In genomic region chr8:11912451-11913128, GRCm38 (mm10) we compare ENCODE assay signal across 12 mouse cellular contexts.
DNase-seq lines count a peak whose midpoint lies in the region; ATAC-seq and TF ChIP-seq lines count a peak whose summit lies in the region.
"Had no signal": no experiment of that assay in that cellular context is flagged by ENCODE, and none has a peak within 500 bp of the region (broad histone marks: within the 10 kb centered on the region; RNA-seq: fewer than 3 reads in every experiment).

No protein-coding gene starts in this region.

- H3K4me1 ChIP-seq in forebrain, embryonic 16.5 days (replicated peaks; ENCODE audit: control insufficient read depth, insufficient read depth, low read length), result peaks cover 35% of the 10 kb centered on the region
- H3K4me1 ChIP-seq in intestine, embryonic 15.5 days (replicated peaks), result peaks cover 8% of the 10 kb centered on the region
- H3K4me1 ChIP-seq in midbrain, postnatal 0 days (ENCODE audit: insufficient read depth, low read length), result peaks cover 12% of the 10 kb centered on the region

- intact Hi-C loops in left cerebral cortex, postnatal 14 days (cut with DNase I), result loop anchor here (5.0 kb wide), 1 partner anchor 70 kb away; the partner anchor contains the start of gene Tex29

- H3K4me2 ChIP-seq in forebrain, embryonic 16.5 days (ENCODE audit: low read length), result peak overlapping the region; percentile 47
- peak overlapping the region; percentile 39 for H3K4me2 ChIP-seq in intestine, embryonic 15.5 days (replicated peaks)
- 0 out of 2 replicates have a peak overlapping the region, but pooled peaks have one; percentile 22 for H3K4me2 ChIP-seq in midbrain, postnatal 0 days (ENCODE audit: low read depth, low read length, poor library complexity, severe bottlenecking)
- H3K4me2 ChIP-seq: limb, embryonic 12.5 days had no signal

- no peaks in the 10 kb centered on the region for H3K9me3 ChIP-seq in forebrain, embryonic 16.5 days (ENCODE audit: control insufficient read depth, low read length)
- no peaks in the 10 kb centered on the region for H3K9me3 ChIP-seq in intestine, embryonic 15.5 days
- H3K9me3 ChIP-seq in midbrain, postnatal 0 days (ENCODE audit: low read length), result no peaks in the 10 kb centered on the region
- H3K9me3 ChIP-seq: limb, embryonic 12.5 days had no signal

- H3K36me3 ChIP-seq in forebrain, embryonic 16.5 days (ENCODE audit: control insufficient read depth, insufficient read depth), result no peaks in the 10 kb centered on the region
- no peaks in the 10 kb centered on the region for H3K36me3 ChIP-seq in intestine, embryonic 15.5 days
- no peaks in the 10 kb centered on the region for H3K36me3 ChIP-seq in midbrain, postnatal 0 days (ENCODE audit: insufficient read depth, low read length)
- H3K36me3 ChIP-seq: limb, embryonic 12.5 days had no signal

- ATAC-seq in forebrain, embryonic 16.5 days, result peak; percentile 79
- peak; percentile 40; the same call in 1 of the 2 replicates for ATAC-seq in intestine, embryonic 15.5 days
- ATAC-seq in midbrain, postnatal 0 days (ENCODE audit: low FRiP score), result no peak

- TF ChIP-seq CTCF in midbrain, postnatal 0 days (IDR thresholded peaks at IDR 0.05), result no peak

- H3K27ac ChIP-seq in forebrain, embryonic 16.5 days (ENCODE audit: low read length), result peak overlapping the region; percentile 75
- H3K27ac ChIP-seq in intestine, embryonic 15.5 days, result peak overlapping the region; percentile 66; the same call in 1 of the 2 replicates
- no peak overlapping the region for H3K27ac ChIP-seq in midbrain, postnatal 0 days (ENCODE audit: low read depth, low read length)
- H3K27ac ChIP-seq: limb, embryonic 12.5 days had no signal

- no peaks in the 10 kb centered on the region for H3K27me3 ChIP-seq in forebrain, embryonic 16.5 days (replicated peaks; ENCODE audit: control insufficient read depth, insufficient read depth, low read length)
- no peaks in the 10 kb centered on the region for H3K27me3 ChIP-seq in intestine, embryonic 15.5 days (replicated peaks)
- H3K27me3 ChIP-seq in midbrain, postnatal 0 days (ENCODE audit: insufficient read depth, low read length), result 0 out of 2 replicates have a peak, but pooled peaks cover 8% of the 10 kb centered on the region

- DNase-seq in cerebellum, postnatal 10 days, result peak; percentile 27
- DNase-seq in cerebellum, adult 9-11 months, result no peak
- no peak for DNase-seq in midbrain, postnatal 0 days (ENCODE audit: low spot score)
- no peak for DNase-seq in left cerebral cortex, postnatal 14 days (ENCODE audit: low spot score in 2 of 2)
- no peak for DNase-seq in layer of hippocampus, postnatal 14 days (ENCODE audit: low spot score in 2 of 2)
- no peak for DNase-seq in thymus, postnatal 36 days
- DNase-seq: adrenal gland, adult 8-10 months; heart, postnatal 36 days; retina, postnatal 1 day had no signal

- 16% methylated on average over 17 of the region's 17 CpGs for WGBS in forebrain, embryonic 16.5 days
- 57% methylated on average over 17 of the region's 17 CpGs for WGBS in intestine, embryonic 15.5 days
- WGBS in midbrain, postnatal 0 days, result 23% methylated on average over 17 of the region's 17 CpGs

- H3K9ac ChIP-seq in forebrain, embryonic 16.5 days (replicated peaks; ENCODE audit: low read depth, low read length), result peak overlapping the region; percentile 31; the same call in 1 of the 2 replicates
- H3K9ac ChIP-seq in intestine, embryonic 15.5 days, result no peak overlapping the region
- H3K9ac ChIP-seq in midbrain, postnatal 0 days (replicated peaks; ENCODE audit: low read length, poor library complexity, severe bottlenecking), result no peak overlapping the region
- H3K9ac ChIP-seq: limb, embryonic 12.5 days had no signal

- H3K4me3 ChIP-seq in forebrain, embryonic 16.5 days (replicated peaks; ENCODE audit: low read length), result peak overlapping the region; percentile 34
- no peak overlapping the region for H3K4me3 ChIP-seq in intestine, embryonic 15.5 days (replicated peaks)
- H3K4me3 ChIP-seq in midbrain, postnatal 0 days (ENCODE audit: low read depth, low read length), result no peak overlapping the region
- H3K4me3 ChIP-seq: limb, embryonic 12.5 days had no signal

Comparison
In these comparisons a context has a peak if more than half of its experiments do, and no peak if none do; other contexts are left out.
1. DNase-seq: peak in cerebellum, postnatal 10 days (2 of 2); none in cerebellum, adult 9-11 months (single experiment), midbrain, postnatal 0 days (single experiment), left cerebral cortex, postnatal 14 days (0 of 2), layer of hippocampus, postnatal 14 days (0 of 2) and thymus, postnatal 36 days (0 of 2).
2. Peak in every context shown above with its lines, with median percentiles within 50 percentile points of each other: H3K4me2 ChIP-seq.